Mouse (Mus musculus) limb, embryonic 13.5 days (tissue): Measurements from ENCODE around the gene Sh3gl2. TPM values are rescaled to one million over a fixed set of nuclear protein-coding genes. Genes with fewer than 3 reads are reported as not detected.

Experiments
- ATAC-seq: fragments of 200-750 bp; cut with Nextera tagmentation; 2 replicates; pipeline ENCODE4 v1.8.0; 2017; ENCODE audit warnings: low read depth, moderate number of reproducible peaks, moderate TSS enrichment; ENCODE audit not compliant: low FRiP score
- H3K27ac ChIP-seq: fragments of 300-500 bp; sonication (generic); 2 replicates; pipeline ENCODE4 v1.5.1; 2015; ENCODE audit warnings: inconsistent platforms, mild to moderate bottlenecking, moderate library complexity
- H3K27me3 ChIP-seq: fragments of 300-500 bp; sonication (generic); 2 replicates; pipeline ENCODE4 v1.6.1; 2015; ENCODE audit warnings: mild to moderate bottlenecking, inconsistent platforms
- H3K36me3 ChIP-seq: fragments of 300-500 bp; sonication (generic); 2 replicates; pipeline ENCODE4 v1.6.1; 2015; ENCODE audit warnings: inconsistent platforms, mild to moderate bottlenecking, moderate library complexity
- H3K4me1 ChIP-seq: fragments of 300-500 bp; sonication (generic); 2 replicates; pipeline ENCODE4 v1.6.1; 2015; ENCODE audit warnings: inconsistent platforms
- H3K4me2 ChIP-seq: fragments of 300-500 bp; sonication (generic); replicated peaks from 2 replicates; pipeline ENCODE4 v1.6.1; 2015; ENCODE audit warnings: inconsistent platforms, mild to moderate bottlenecking, moderate library complexity
- H3K4me3 ChIP-seq: fragments of 300-500 bp; sonication (generic); 2 replicates; pipeline ENCODE4 v1.5.1; 2015; ENCODE audit warnings: moderate library complexity, mild to moderate bottlenecking, inconsistent platforms
- H3K9ac ChIP-seq: fragments of 300-500 bp; sonication (generic); 2 replicates; pipeline ENCODE4 v1.6.1; 2015; ENCODE audit warnings: mild to moderate bottlenecking, inconsistent platforms
- H3K9me3 ChIP-seq: fragments of 300-500 bp; sonication (generic); 2 replicates; pipeline ENCODE4 v1.6.1; 2016; ENCODE audit warnings: inconsistent platforms
- WGBS: fragments of 180-500 bp; shearing (Covaris S2); methylation state at CpG from one replicate; pipeline ENCODE4 v1.1.7; 2015; 5-methylcytosine and 5-hydroxymethylcytosine counted together
- polyA plus RNA-seq: library from polyadenylated mRNA; unstranded; fragments of >200 nt; fragmentation: Nextera tagmentation; extraction: Ambion mirVana; gene quantifications from 2 replicates; pipeline ENCODE4 v1.2.1, GENCODE M21; 2015

Sh3gl2 gene
- polyA plus RNA-seq, 1 experiment from 2014 or later: 4.0 TPM

DNA sequence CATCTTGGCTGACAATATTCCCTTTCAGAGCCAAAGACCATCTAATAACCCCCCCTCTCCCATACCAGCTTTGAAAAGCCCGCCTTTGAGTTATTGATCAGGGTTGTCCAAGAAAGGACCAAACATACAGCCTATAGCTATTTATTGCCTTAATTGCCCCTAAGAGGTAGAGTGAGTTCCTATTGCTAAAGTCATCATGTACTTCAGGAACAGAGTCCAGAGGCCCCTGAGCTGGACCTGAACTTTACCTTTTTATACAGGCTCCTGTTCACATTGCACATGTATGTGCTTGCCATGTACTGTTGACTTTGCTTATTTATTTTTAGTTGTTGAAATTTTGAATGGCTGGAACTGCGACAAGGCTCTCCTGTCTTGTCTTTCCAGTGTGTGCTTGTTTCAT, 37.6 kb downstream of the Sh3gl2 start:
- WGBS: 87% methylated on average over 2 of the region's 2 CpGs
- H3K4me1 ChIP-seq: no peaks in the 10 kb centered on the region
- H3K4me2 ChIP-seq: no peak overlapping the region
- no peak for ATAC-seq
- no peak overlapping the region for H3K27ac ChIP-seq
- no peak overlapping the region for H3K9ac ChIP-seq
- H3K9me3 ChIP-seq: no peaks in the 10 kb centered on the region
- H3K4me3 ChIP-seq: no peak overlapping the region
- no peaks in the 10 kb centered on the region for H3K36me3 ChIP-seq
- no peaks in the 10 kb centered on the region for H3K27me3 ChIP-seq

DNA sequence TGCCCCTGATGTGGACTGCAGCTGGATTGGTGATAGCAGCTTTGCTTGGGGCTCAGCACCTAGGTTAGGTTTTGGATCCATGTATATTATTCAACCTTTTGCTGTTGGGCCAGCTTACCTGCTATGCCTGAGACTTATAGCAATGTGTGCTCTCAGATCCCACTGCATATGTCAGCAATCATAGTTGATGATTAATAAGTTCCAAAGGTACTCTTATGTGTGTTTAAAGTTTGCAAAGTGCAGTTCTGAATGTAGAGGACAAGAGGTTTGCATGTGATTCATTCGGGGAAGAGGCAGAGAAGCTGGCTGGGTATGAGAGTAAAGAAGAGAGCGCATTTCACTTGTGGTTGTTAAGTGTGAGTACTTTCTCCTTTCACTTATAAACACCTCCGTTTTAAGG, 43.7 kb downstream of the Sh3gl2 start:
- H3K4me2 ChIP-seq: no peak overlapping the region
- ATAC-seq: no peak
- no peaks in the 10 kb centered on the region for H3K4me1 ChIP-seq
- no peak overlapping the region for H3K9ac ChIP-seq
- WGBS: 79% methylated on average over 3 of the region's 3 CpGs
- H3K4me3 ChIP-seq: no peak overlapping the region
- no peaks in the 10 kb centered on the region for H3K9me3 ChIP-seq
- no peaks in the 10 kb centered on the region for H3K36me3 ChIP-seq
- no peak overlapping the region for H3K27ac ChIP-seq
- no peaks in the 10 kb centered on the region for H3K27me3 ChIP-seq

DNA sequence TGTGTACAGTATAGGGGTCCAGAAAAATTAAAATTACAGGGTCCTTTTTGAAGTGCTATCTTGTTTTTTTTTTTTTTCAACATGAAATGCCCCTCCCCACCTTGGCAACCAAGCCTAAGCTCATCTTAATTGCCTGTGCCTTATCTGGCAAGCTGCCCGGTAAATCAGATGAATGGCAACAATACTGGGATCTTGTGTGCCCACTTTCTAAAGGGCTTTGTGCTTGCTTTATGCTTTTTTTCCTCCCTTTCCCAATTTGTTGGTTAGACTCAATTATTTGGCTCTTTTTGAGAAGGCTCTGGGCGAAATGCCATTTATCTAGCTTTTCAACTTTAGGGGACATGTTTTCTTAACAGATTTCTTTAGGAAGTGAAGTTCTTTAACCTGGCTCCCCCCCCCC, 45.3 kb downstream of the Sh3gl2 start:
- WGBS: 72% methylated on average over 2 of the region's 2 CpGs
- ATAC-seq: no peak

DNA sequence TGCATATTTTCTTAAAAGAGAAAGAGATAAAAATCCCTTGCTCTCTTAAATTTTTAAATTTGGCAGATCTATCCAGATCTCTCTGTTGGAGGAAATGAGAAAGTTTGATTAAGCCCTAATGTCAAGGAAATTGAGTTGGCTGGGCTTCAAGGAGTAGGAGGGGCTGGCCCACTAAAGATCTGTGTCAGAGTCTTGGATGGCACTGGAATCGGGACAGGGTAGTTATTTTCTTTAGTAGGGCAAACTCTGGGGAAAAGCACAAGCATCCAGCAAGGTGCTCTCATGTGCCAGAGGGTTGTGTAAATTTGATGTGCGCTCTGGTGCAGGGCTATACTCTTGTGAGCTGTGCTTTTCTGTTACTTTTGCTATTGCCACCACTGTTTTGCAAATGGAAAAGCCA, 45.9 kb downstream of the Sh3gl2 start:
- ATAC-seq: no peak
- Histone ChIP-seq H3K4me2 (no peak overlapping the region), H3K4me3 (no peak overlapping the region), H3K4me1 (no peaks in the 10 kb centered on the region), H3K27ac (no peak overlapping the region), H3K27me3 (no peaks in the 10 kb centered on the region), H3K9me3 (no peaks in the 10 kb centered on the region), H3K36me3 (no peaks in the 10 kb centered on the region), H3K9ac (no peak overlapping the region)
- WGBS: 71% methylated on average over 2 of the region's 2 CpGs

More for the DNA sequence above, 45.3 kb downstream of the Sh3gl2 start:
- H3K9ac ChIP-seq: no peak overlapping the region
- H3K4me3 ChIP-seq: no peak overlapping the region
- no peaks in the 10 kb centered on the region for H3K4me1 ChIP-seq
- no peaks in the 10 kb centered on the region for H3K36me3 ChIP-seq
- no peak overlapping the region for H3K27ac ChIP-seq
- no peak overlapping the region for H3K4me2 ChIP-seq
- no peaks in the 10 kb centered on the region for H3K27me3 ChIP-seq
- no peaks in the 10 kb centered on the region for H3K9me3 ChIP-seq

DNA sequence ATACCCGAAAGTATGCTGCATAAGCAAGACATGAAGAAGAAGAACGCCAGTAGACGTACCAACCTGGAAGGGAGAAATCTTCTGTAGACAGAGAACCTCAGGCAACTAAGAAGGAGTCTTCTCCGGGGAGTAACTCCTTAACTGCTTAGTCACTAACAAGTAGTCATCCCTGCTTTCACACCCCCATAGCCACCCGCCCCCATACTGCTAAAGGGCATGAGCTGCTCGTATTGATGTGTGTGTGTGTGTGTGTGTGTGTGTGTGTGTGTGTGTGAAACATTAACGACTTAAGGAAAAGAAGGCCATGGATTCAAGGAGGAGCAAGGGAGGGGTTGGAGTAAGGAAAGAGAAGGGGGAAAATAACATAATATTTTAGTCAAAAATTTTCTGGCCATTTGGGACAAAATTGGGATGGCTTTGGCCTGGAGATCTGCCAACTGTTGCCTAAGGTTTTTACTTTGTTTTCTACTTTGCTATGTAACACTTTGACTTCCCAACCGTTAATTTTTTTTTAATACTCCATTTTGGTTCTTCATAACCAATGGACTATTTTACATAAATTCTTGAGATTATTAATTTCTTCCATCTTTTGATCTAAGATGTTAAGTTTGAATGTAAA, 51.0 kb downstream of the Sh3gl2 start:
- no peaks in the 10 kb centered on the region for H3K27me3 ChIP-seq
- WGBS: 86% methylated on average over 8 of the region's 8 CpGs
- no peak for ATAC-seq
- no peak overlapping the region for H3K4me3 ChIP-seq
- H3K9ac ChIP-seq: no peak overlapping the region
- H3K4me2 ChIP-seq: no peak overlapping the region
- H3K36me3 ChIP-seq: no peaks in the 10 kb centered on the region
- no peak overlapping the region for H3K27ac ChIP-seq
- H3K4me1 ChIP-seq: no peaks in the 10 kb centered on the region
- H3K9me3 ChIP-seq: no peaks in the 10 kb centered on the region

DNA sequence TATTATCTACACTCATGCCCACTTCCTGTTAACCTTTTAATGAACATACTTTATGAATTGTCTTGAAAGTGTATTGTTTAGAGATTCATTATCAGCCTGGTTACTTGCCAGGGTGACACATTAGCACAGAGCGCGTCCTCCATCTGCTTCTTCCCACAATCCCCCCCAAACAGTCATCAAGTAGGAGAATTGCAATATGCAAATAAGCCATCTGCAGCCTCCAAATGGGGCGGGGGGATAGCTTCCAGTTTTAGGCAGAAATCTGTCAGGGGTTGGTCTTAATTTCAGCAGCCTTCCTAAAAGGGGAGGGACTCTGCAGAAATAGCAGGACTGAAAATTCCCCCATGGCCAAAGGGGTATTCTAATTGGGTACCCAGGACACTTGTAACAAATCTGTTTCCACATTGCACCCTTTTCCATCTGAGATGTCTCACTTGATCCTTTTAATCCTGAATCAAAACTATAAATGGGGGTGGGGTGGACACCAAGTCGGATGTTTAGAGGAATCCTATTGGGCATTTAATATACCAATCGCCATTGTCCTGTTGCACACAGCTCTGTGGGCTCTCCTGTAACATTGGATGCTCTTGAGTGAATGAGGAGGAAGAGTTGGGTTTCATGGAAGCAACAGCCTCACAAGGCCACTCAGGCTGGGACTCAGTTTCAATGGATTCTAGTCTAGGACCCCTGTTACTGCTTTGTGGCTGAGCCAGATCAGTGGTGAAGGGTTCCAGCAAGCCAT, 51.7 kb downstream of the Sh3gl2 start:
- Histone ChIP-seq H3K27ac (no peak overlapping the region), H3K27me3 (no peaks in the 10 kb centered on the region), H3K36me3 (no peaks in the 10 kb centered on the region), H3K4me2 (no peak overlapping the region), H3K4me3 (no peak overlapping the region), H3K4me1 (no peaks in the 10 kb centered on the region), H3K9ac (no peak overlapping the region), H3K9me3 (no peaks in the 10 kb centered on the region)
- ATAC-seq: no peak
- WGBS: 88% methylated on average over 5 of the region's 5 CpGs

DNA sequence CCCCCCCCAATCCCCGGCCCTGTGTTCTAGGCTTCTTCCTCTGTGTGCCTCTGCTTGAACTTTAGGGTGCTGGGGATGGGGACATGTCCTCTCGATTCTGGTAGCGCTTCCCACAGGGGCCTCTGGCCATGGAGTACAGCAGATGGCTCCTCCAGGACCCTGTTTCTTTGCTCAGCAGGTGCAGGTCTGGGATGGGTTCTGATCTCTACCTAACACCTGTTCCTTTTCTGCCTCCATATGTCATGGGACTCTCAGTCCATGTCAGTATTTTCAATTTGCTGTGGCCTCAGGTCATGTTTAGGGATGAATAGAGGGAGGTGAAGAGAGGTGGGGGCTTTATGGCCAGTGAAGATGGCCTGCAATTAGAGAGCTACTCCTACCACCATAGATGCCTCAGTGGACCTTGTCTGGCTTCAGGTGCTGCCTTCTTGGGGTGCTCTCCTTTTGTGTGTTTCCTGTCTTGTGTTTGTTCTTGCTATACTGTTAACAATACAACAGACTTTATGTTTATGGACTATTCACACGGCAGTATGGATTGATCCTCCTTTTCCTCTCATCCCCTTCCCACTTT, 52.9 kb downstream of the Sh3gl2 start:
- no peak overlapping the region for H3K27ac ChIP-seq
- no peak for ATAC-seq
- no peaks in the 10 kb centered on the region for H3K4me1 ChIP-seq
- no peak overlapping the region for H3K4me3 ChIP-seq
- 75% methylated on average over 4 of the region's 4 CpGs for WGBS
- no peaks in the 10 kb centered on the region for H3K27me3 ChIP-seq
- H3K9ac ChIP-seq: no peak overlapping the region
- H3K4me2 ChIP-seq: no peak overlapping the region
- H3K9me3 ChIP-seq: no peaks in the 10 kb centered on the region
- H3K36me3 ChIP-seq: no peaks in the 10 kb centered on the region

DNA sequence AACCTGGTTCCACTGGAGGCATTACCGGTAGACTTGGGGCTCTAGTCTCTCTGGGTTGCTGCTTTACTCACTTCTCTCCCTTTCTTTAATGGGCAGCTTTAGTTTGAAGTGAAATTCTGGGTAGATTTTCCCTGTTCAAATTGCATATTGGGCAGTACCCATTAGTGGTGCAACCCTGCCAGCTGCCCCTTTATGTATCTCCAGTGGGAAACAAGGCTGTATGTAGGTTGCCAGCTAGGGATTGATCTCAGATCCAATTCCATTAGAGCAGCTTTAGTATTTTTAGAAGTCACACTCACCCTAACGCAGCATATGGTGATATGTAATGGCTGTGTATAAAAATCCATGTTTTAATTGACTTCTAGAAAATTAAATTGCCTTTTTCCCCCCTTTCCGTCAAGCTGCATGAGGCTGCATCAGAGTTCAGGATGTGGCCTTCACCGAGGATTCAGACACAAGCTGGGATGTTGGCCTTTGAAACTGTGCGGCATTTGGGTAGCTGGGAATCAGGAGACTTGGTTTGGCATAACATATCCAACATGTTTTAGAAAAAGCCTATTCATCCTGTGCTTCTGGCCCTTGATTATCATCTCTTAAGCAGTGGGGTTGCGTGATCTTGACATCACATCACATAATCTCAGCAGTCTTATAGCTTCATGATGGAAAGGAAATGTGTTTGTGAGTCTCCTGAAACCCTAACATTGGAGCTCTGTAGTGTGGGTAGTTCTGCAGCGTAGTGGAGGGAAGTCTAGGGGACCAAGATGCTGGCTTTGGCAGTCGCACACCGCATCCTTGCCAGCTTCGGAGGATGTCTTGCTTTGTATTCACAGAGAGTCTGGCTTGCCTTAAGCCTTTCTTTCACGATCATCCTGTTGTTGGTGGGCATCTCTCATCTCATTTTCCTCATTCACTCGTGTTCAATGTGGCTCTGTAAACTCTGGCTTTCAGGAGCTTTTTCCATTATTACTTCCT, 56.0 kb downstream of the Sh3gl2 start:
- Histone ChIP-seq H3K4me2 (no peak overlapping the region), H3K36me3 (no peaks in the 10 kb centered on the region), H3K27me3 (no peaks in the 10 kb centered on the region), H3K27ac (no peak overlapping the region), H3K4me3 (no peak overlapping the region), H3K9ac (no peak overlapping the region), H3K4me1 (no peaks in the 10 kb centered on the region), H3K9me3 (no peaks in the 10 kb centered on the region)
- ATAC-seq: no peak
- 91% methylated on average over 12 of the region's 12 CpGs for WGBS

DNA sequence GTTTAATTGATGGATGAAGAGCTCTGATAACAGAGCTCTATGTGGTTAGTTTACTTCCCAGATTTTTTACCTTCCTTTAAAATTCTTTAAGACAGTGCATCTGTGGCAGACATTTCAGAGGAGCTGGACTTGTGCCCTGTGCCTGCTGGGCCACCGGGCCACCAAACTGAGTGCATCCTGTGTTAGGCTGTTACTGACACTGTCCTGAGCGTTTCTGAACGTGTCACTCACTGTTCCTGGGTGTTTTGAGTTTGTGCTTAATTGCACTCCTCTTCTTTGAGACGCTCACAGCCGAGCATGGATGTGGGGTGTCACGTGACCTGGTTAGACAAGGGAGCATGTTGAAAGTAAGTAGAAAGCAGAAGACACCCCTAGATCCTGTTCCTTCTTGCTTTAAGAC, 57.2 kb downstream of the Sh3gl2 start:
- no peak overlapping the region for H3K27ac ChIP-seq
- no peaks in the 10 kb centered on the region for H3K9me3 ChIP-seq
- no peak overlapping the region for H3K4me3 ChIP-seq
- no peaks in the 10 kb centered on the region for H3K4me1 ChIP-seq
- no peaks in the 10 kb centered on the region for H3K36me3 ChIP-seq
- no peaks in the 10 kb centered on the region for H3K27me3 ChIP-seq
- no peak overlapping the region for H3K4me2 ChIP-seq
- WGBS: 56% methylated on average over 6 of the region's 6 CpGs
- no peak for ATAC-seq
- no peak overlapping the region for H3K9ac ChIP-seq

DNA sequence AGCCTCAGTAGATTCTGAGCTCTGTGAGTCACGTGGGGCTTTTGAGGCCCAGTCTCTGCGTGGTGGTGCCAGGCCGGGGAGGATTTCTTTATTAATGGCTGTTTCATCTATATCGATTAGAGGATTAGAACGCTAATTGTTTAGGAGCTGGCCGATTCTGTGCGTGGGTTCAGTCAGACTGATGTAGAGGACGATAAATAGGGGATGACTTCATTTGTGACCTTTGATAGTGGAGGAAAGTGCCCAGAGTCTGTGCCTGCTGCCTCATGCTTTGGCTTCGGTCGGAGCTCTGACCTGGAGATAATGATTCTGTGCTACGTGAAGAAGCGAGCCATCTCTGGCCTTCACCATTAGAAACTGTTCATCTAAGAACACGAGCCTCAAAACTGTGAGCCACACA, 57.7 kb downstream of the Sh3gl2 start:
- Histone ChIP-seq H3K9me3 (no peaks in the 10 kb centered on the region), H3K9ac (no peak overlapping the region), H3K27ac (no peak overlapping the region), H3K4me2 (no peak overlapping the region), H3K36me3 (no peaks in the 10 kb centered on the region), H3K4me1 (no peaks in the 10 kb centered on the region), H3K4me3 (no peak overlapping the region), H3K27me3 (no peaks in the 10 kb centered on the region)
- no peak for ATAC-seq
- 89% methylated on average over 13 of the region's 13 CpGs for WGBS

DNA sequence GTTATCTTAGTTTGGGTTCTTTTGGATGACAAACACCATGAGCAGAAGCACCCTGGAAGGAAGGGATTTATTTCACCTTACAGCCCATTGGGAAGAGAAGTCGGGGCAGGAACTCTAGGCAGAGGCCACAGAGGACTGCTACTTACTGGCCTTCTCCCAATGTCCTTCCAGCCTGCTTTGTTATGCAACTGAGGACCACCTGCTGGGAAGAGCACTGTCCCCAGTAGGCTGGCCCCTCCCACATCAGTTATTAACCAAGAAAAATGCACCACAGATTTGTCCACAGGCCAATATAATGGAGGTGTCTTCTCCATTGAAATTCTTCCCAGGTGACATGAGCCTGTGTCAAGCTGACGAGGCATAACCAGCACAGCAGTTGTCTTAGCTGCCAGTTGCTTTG, 62.5 kb downstream of the Sh3gl2 start:
- 77% methylated on average over 2 of the region's 2 CpGs for WGBS
- H3K4me3 ChIP-seq: no peak overlapping the region
- H3K9me3 ChIP-seq: no peaks in the 10 kb centered on the region
- H3K27ac ChIP-seq: no peak overlapping the region
- H3K27me3 ChIP-seq: no peaks in the 10 kb centered on the region
- ATAC-seq: no peak
- no peak overlapping the region for H3K9ac ChIP-seq
- no peaks in the 10 kb centered on the region for H3K36me3 ChIP-seq
- no peaks in the 10 kb centered on the region for H3K4me1 ChIP-seq
- H3K4me2 ChIP-seq: no peak overlapping the region

DNA sequence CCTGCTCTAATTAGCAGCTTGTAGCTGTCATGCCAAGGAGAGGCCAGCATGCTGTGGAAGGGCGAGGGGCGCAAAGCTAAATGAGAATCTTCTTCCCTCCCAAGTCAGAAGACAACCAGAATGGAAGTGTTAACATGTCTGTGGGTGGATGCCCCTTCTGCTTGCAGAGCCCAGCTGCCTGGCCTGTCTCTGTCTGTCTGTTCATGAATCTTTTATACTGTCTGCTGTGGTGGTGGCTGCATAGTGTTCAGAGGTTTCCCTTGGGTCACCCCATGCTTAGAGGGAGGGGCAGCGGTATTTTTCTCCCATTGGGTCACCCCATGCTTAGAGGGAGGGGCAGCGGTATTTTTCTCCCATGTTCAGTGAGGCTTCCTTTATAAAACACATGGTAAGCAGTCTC, 68.0 kb downstream of the Sh3gl2 start:
- Histone ChIP-seq H3K4me3 (no peak overlapping the region), H3K4me1 (no peaks in the 10 kb centered on the region), H3K4me2 (no peak overlapping the region), H3K36me3 (no peaks in the 10 kb centered on the region), H3K27me3 (no peaks in the 10 kb centered on the region), H3K27ac (no peak overlapping the region), H3K9me3 (no peaks in the 10 kb centered on the region), H3K9ac (no peak overlapping the region)
- 81% methylated on average over 4 of the region's 4 CpGs for WGBS
- ATAC-seq: no peak
